In the genomic region with DNA sequence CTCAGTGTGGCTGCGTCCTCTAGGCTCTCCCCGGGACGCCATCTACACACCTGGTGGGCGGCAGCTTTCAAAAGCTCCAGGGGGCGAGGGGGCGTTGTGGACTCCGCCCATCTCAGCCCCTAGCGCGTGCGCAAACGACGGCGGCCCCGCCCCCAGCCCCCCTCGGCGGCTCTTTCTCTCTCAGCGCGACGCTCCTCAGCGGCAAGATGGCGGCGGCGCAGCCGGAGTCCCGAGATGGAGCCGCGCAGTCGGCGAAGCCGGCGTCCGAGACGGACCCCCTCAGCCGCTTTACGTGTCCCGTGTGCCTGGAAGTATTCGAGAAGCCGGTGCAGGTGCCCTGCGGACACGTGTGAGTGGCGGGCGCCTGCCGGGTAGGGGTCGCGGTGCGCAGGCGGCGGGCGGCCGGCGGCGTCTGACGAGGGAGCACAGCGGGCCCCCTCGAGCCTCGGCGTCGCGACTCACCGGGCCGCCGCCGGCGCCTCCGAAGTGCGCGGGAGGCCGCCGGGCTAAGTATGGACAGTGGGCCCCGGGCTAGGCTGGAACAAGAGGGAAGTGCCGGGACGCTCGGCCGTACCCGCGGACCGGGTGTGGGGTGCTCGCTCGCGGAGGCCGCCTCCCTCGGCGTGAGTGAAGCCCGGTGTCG, we compare ENCODE assay signal across 8 mouse cellular contexts. TPM values are rescaled to one million over a fixed set of nuclear protein-coding genes. Genes with fewer than 3 reads are reported as not detected.
DNase-seq lines count a peak whose midpoint lies in the region; ATAC-seq and TF ChIP-seq lines count a peak whose summit lies in the region.

No protein-coding gene starts in this region.

- peak overlapping the region; percentile 82 for H3K27ac ChIP-seq in bone marrow, adult 2 months (ENCODE audit: control insufficient read depth, insufficient read depth, low read depth, low read length, poor library complexity)
- H3K27ac ChIP-seq in embryonic facial prominence, embryonic 15.5 days (replicated peaks) = peak overlapping the region; percentile 83
- H3K27ac ChIP-seq in heart, embryonic 10.5 days = peak overlapping the region; percentile 98
- H3K27ac ChIP-seq in kidney, embryonic 14.5 days (ENCODE audit: low read depth, low read length) = peak overlapping the region; percentile 77
- peak overlapping the region; percentile 85 for H3K27ac ChIP-seq in liver, embryonic 13.5 days
- H3K27ac ChIP-seq in stomach, embryonic 15.5 days = peak overlapping the region; percentile 80

- H3K36me3 ChIP-seq in embryonic facial prominence, embryonic 15.5 days = peaks cover 19% of the 10 kb centered on the region
- peaks cover 18% of the 10 kb centered on the region for H3K36me3 ChIP-seq in heart, embryonic 10.5 days
- H3K36me3 ChIP-seq in kidney, embryonic 14.5 days (ENCODE audit: control insufficient read depth, insufficient read depth, low read length) = peaks cover 27% of the 10 kb centered on the region
- peaks cover 15% of the 10 kb centered on the region for H3K36me3 ChIP-seq in liver, embryonic 13.5 days
- peaks cover 11% of the 10 kb centered on the region for H3K36me3 ChIP-seq in stomach, embryonic 15.5 days

- WGBS in bone marrow, adult 2 months = under 1% methylated on average over 85 of the region's 85 CpGs
- WGBS in embryonic facial prominence, embryonic 15.5 days = under 1% methylated on average over 79 of the region's 85 CpGs
- WGBS in heart, embryonic 10.5 days = under 1% methylated on average over 85 of the region's 85 CpGs
- under 1% methylated on average over 79 of the region's 85 CpGs for WGBS in kidney, embryonic 14.5 days
- under 1% methylated on average over 77 of the region's 85 CpGs for WGBS in liver, embryonic 13.5 days (ENCODE audit: insufficient replicate concordance)
- WGBS in stomach, embryonic 15.5 days = under 1% methylated on average over 71 of the region's 85 CpGs

- peak overlapping the region; percentile 82 for H3K9ac ChIP-seq in embryonic facial prominence, embryonic 15.5 days
- H3K9ac ChIP-seq in kidney, embryonic 14.5 days (ENCODE audit: low read depth, low read length) = peak overlapping the region; percentile 95
- H3K9ac ChIP-seq in liver, embryonic 13.5 days = peak overlapping the region; percentile 92
- peak overlapping the region; percentile 92 for H3K9ac ChIP-seq in stomach, embryonic 15.5 days

- ATAC-seq in embryonic facial prominence, embryonic 15.5 days (ENCODE audit: insufficient number of reproducible peaks, low FRiP score, low TSS enrichment, low read depth) = peak; percentile 91
- ATAC-seq in kidney, embryonic 14.5 days (ENCODE audit: low FRiP score, low TSS enrichment) = peak; percentile 91
- ATAC-seq in liver, embryonic 13.5 days (ENCODE audit: low read depth) = peak; percentile 72
- peak; percentile 86 for ATAC-seq in stomach, embryonic 15.5 days (ENCODE audit: insufficient read depth, low FRiP score, low read depth)

- peaks cover 3% of the 10 kb centered on the region for H3K4me1 ChIP-seq in bone marrow, adult 2 months (ENCODE audit: control insufficient read depth, insufficient read depth, low read length)
- H3K4me1 ChIP-seq in embryonic facial prominence, embryonic 15.5 days = peaks cover 27% of the 10 kb centered on the region
- H3K4me1 ChIP-seq in heart, embryonic 10.5 days = peaks cover 42% of the 10 kb centered on the region
- H3K4me1 ChIP-seq in kidney, embryonic 14.5 days (ENCODE audit: control insufficient read depth, insufficient read depth, low read length) = peaks cover 22% of the 10 kb centered on the region
- H3K4me1 ChIP-seq in liver, embryonic 13.5 days (replicated peaks) = peaks cover 46% of the 10 kb centered on the region
- H3K4me1 ChIP-seq in stomach, embryonic 15.5 days = peaks cover 20% of the 10 kb centered on the region

- H3K27me3 ChIP-seq in embryonic facial prominence, embryonic 15.5 days = no peaks in the 10 kb centered on the region
- H3K27me3 ChIP-seq in heart, embryonic 10.5 days (ENCODE audit: insufficient read depth, poor library complexity, severe bottlenecking) = no peaks in the 10 kb centered on the region
- no peaks in the 10 kb centered on the region for H3K27me3 ChIP-seq in kidney, embryonic 14.5 days (ENCODE audit: control insufficient read depth, insufficient read depth, low read length)
- no peaks in the 10 kb centered on the region for H3K27me3 ChIP-seq in liver, embryonic 13.5 days
- no peaks in the 10 kb centered on the region for H3K27me3 ChIP-seq in stomach, embryonic 15.5 days (replicated peaks)

- no peaks in the 10 kb centered on the region for H3K9me3 ChIP-seq in embryonic facial prominence, embryonic 15.5 days (replicated peaks)
- no peaks in the 10 kb centered on the region for H3K9me3 ChIP-seq in heart, embryonic 10.5 days
- no peaks in the 10 kb centered on the region for H3K9me3 ChIP-seq in kidney, embryonic 14.5 days (ENCODE audit: control insufficient read depth, low read length)
- no peaks in the 10 kb centered on the region for H3K9me3 ChIP-seq in liver, embryonic 13.5 days (replicated peaks)
- H3K9me3 ChIP-seq in stomach, embryonic 15.5 days = no peaks in the 10 kb centered on the region

- peak; percentile 95 to 96 for DNase-seq in B cell, adult 2 months
- peak; percentile 92 for DNase-seq in heart, embryonic 10.5 days (ENCODE audit: low spot score)
- peak; percentile 62 for DNase-seq in liver, embryonic 13.5 days
- DNase-seq in neural tube, embryonic 10.5 days (ENCODE audit: extremely low spot score, low spot score) = peak; percentile 89

- no peak for TF ChIP-seq CTCF in bone marrow, adult 2 months (IDR thresholded peaks at IDR 0.05; ENCODE audit: control insufficient read depth, insufficient read depth, low read length)

- TF ChIP-seq POLR2A in bone marrow, adult 2 months (IDR thresholded peaks at IDR 0.05; ENCODE audit: borderline replicate concordance, control insufficient read depth, low read depth, low read length) = peak; percentile 70; the same call in 1 of the 2 replicates

- H3K4me3 ChIP-seq in bone marrow, adult 2 months (replicated peaks; ENCODE audit: control insufficient read depth, low read depth, low read length) = peak overlapping the region; percentile 79
- peak overlapping the region; percentile 98 for H3K4me3 ChIP-seq in embryonic facial prominence, embryonic 15.5 days (replicated peaks)
- H3K4me3 ChIP-seq in heart, embryonic 10.5 days = peak overlapping the region; percentile 89
- peak overlapping the region; percentile 99 for H3K4me3 ChIP-seq in kidney, embryonic 14.5 days (ENCODE audit: low read length)
- peak overlapping the region; percentile 90 for H3K4me3 ChIP-seq in liver, embryonic 13.5 days (replicated peaks)
- H3K4me3 ChIP-seq in stomach, embryonic 15.5 days (replicated peaks) = peak overlapping the region; percentile 98

- H3K4me2 ChIP-seq in embryonic facial prominence, embryonic 15.5 days (replicated peaks) = peak overlapping the region; percentile 89
- peak overlapping the region; percentile 55 for H3K4me2 ChIP-seq in kidney, embryonic 14.5 days (replicated peaks; ENCODE audit: low read depth, low read length)
- H3K4me2 ChIP-seq in liver, embryonic 13.5 days = peak overlapping the region; percentile 95
- peak overlapping the region; percentile 92 for H3K4me2 ChIP-seq in stomach, embryonic 15.5 days

RNA-seq across cellular contexts. Expression of gene Spata2, which starts 10.7 kb away (rescaled TPM):
- 4.9 and 9.1 TPM in 2 replicates for polyA plus RNA-seq in bone marrow, adult 2 months (2011; ENCODE audit: insufficient read depth, insufficient read length, low replicate concordance, missing spikeins)
- 14.5 and 16.2 TPM in 2 replicates for polyA plus RNA-seq in embryonic facial prominence, embryonic 15.5 days (2015; fragmentation: Nextera tagmentation; extraction: Ambion mirVana)
- 16.5 and 17.4 TPM in 2 replicates for polyA plus RNA-seq in heart, embryonic 10.5 days (2016; fragmentation: Nextera tagmentation; extraction: Ambion mirVana)
- 10.8 and 17.4 TPM in 2 replicates for polyA plus RNA-seq in kidney, embryonic 14.5 days (2014; fragmentation: Nextera tagmentation; extraction: Ambion mirVana)
- 7.0 and 9.4 TPM in 2 replicates for polyA plus RNA-seq in liver, embryonic 13.5 days (2015; fragmentation: Nextera tagmentation; extraction: Ambion mirVana)
- 11.2 and 13.2 TPM in 2 replicates for polyA plus RNA-seq in stomach, embryonic 15.5 days (2015; fragmentation: Nextera tagmentation; extraction: Ambion mirVana)

RNA-seq across cellular contexts. Expression of gene Rnf114, which starts 10.9 kb away (rescaled TPM):
- 22.4 and 33.5 TPM in 2 replicates for polyA plus RNA-seq in bone marrow, adult 2 months (2011; ENCODE audit: insufficient read depth, insufficient read length, low replicate concordance, missing spikeins)
- polyA plus RNA-seq in embryonic facial prominence, embryonic 15.5 days (2015; fragmentation: Nextera tagmentation; extraction: Ambion mirVana) = 79.2 and 80.1 TPM in 2 replicates
- polyA plus RNA-seq in heart, embryonic 10.5 days (2016; fragmentation: Nextera tagmentation; extraction: Ambion mirVana) = 71.2 and 90.0 TPM in 2 replicates
- polyA plus RNA-seq in kidney, embryonic 14.5 days (2014; fragmentation: Nextera tagmentation; extraction: Ambion mirVana) = 79.1 and 98.3 TPM in 2 replicates
- polyA plus RNA-seq in liver, embryonic 13.5 days (2015; fragmentation: Nextera tagmentation; extraction: Ambion mirVana) = 32.5 and 33.2 TPM in 2 replicates
- 66.5 and 71.9 TPM in 2 replicates for polyA plus RNA-seq in stomach, embryonic 15.5 days (2015; fragmentation: Nextera tagmentation; extraction: Ambion mirVana)

RNA-seq across cellular contexts. Expression of gene Snai1, which starts 34.6 kb away (rescaled TPM):
- 1.9 TPM in 1 of 2 replicates, not detected in the other for polyA plus RNA-seq in bone marrow, adult 2 months (2011; ENCODE audit: insufficient read depth, insufficient read length, low replicate concordance, missing spikeins)
- polyA plus RNA-seq in embryonic facial prominence, embryonic 15.5 days (2015; fragmentation: Nextera tagmentation; extraction: Ambion mirVana) = 82.9 and 104 TPM in 2 replicates
- polyA plus RNA-seq in heart, embryonic 10.5 days (2016; fragmentation: Nextera tagmentation; extraction: Ambion mirVana) = 21.8 and 42.2 TPM in 2 replicates
- 40.4 and 40.8 TPM in 2 replicates for polyA plus RNA-seq in kidney, embryonic 14.5 days (2014; fragmentation: Nextera tagmentation; extraction: Ambion mirVana)
- polyA plus RNA-seq in liver, embryonic 13.5 days (2015; fragmentation: Nextera tagmentation; extraction: Ambion mirVana) = 1.8 and 2.5 TPM in 2 replicates
- 13.6 and 16.0 TPM in 2 replicates for polyA plus RNA-seq in stomach, embryonic 15.5 days (2015; fragmentation: Nextera tagmentation; extraction: Ambion mirVana)

Comparison
In these comparisons a context has a peak if more than half of its experiments do, and no peak if none do; other contexts are left out.
1. Peak in every context shown above with its lines: DNase-seq, ATAC-seq, H3K4me3 ChIP-seq and H3K27ac ChIP-seq.